19 mouse cellular contexts compared by ENCODE assay signal in genomic region chr3:85859311-85859710, GRCm38 (mm10). TPM values are rescaled to one million over a fixed set of nuclear protein-coding genes. Genes with fewer than 3 reads are reported as not detected.
"Had no signal": no experiment of that assay in that cellular context is flagged by ENCODE, and none has a peak within 500 bp of the region (broad histone marks: within the 10 kb centered on the region; RNA-seq: fewer than 3 reads in every experiment).

No protein-coding gene starts in this region.

- H3K4me2 ChIP-seq: limb, embryonic 13.5 days; liver, embryonic 12.5 days; liver, embryonic 15.5 days; midbrain, embryonic 11.5 days; neural tube, embryonic 12.5 days; neural tube, embryonic 15.5 days had no signal

- H3K9me3 ChIP-seq: limb, embryonic 10.5 days; limb, embryonic 13.5 days; liver, embryonic 12.5 days; liver, embryonic 15.5 days; neural tube, embryonic 12.5 days; neural tube, embryonic 15.5 days had no signal

- H3K27me3 ChIP-seq: limb, embryonic 13.5 days; liver, embryonic 12.5 days; liver, embryonic 15.5 days; neural tube, embryonic 12.5 days; neural tube, embryonic 15.5 days had no signal

- H3K4me1 ChIP-seq: neural tube, embryonic 12.5 days; neural tube, embryonic 15.5 days had no signal

- H3K4me3 ChIP-seq: layer of hippocampus, adult 2 months; limb, embryonic 10.5 days; limb, embryonic 13.5 days; liver, embryonic 12.5 days; liver, embryonic 15.5 days; neural tube, embryonic 12.5 days; neural tube, embryonic 15.5 days had no signal

- ATAC-seq: liver, embryonic 12.5 days had no signal

- DNase-seq: layer of hippocampus, adult 9-11 months; liver; midbrain, embryonic 14.5 days; right cerebral cortex, postnatal 14 days; right cerebral cortex, postnatal 4 days; thymus, adult 2 months; thymus, postnatal 14 days; thymus, postnatal 4 days had no signal

- H3K27ac ChIP-seq: kidney, postnatal 0 days; layer of hippocampus, adult 2 months; limb, embryonic 13.5 days; liver, embryonic 12.5 days; liver, embryonic 15.5 days; neural tube, embryonic 12.5 days; neural tube, embryonic 15.5 days had no signal

- H3K9ac ChIP-seq: limb, embryonic 13.5 days; liver, embryonic 12.5 days; liver, embryonic 15.5 days; neural tube, embryonic 12.5 days; neural tube, embryonic 15.5 days had no signal

- H3K36me3 ChIP-seq: limb, embryonic 10.5 days; limb, embryonic 13.5 days; liver, embryonic 12.5 days; liver, embryonic 15.5 days; neural tube, embryonic 12.5 days; neural tube, embryonic 15.5 days had no signal

RNA-seq across cellular contexts. Expression of gene Glt28d2, which starts 28.0 kb away (rescaled TPM):
- total RNA-seq: megakaryocyte progenitor cell, adult 5-6 weeks had no signal

RNA-seq across cellular contexts. Expression of gene Gm37240, which starts 28.0 kb away (rescaled TPM):
- total RNA-seq: megakaryocyte progenitor cell, adult 5-6 weeks; megakaryocyte-erythroid progenitor cell, adult 5-6 weeks had no signal

RNA-seq across cellular contexts. Expression of gene Fam160a1, which starts 42.2 kb away (rescaled TPM):
- total RNA-seq: megakaryocyte progenitor cell, adult 5-6 weeks; megakaryocyte-erythroid progenitor cell, adult 5-6 weeks had no signal
